Mouse (Mus musculus) testis, adult 2 months (tissue): ENCODE data around the gene Sphk2.

Source experiments
- CTCF ChIP-seq: fragments of 200-500 bp; IDR thresholded peaks from 2 replicates; pipeline ENCODE4 v1.5.1; 2012; ENCODE audit warnings: low read depth, mild to moderate bottlenecking, inconsistent platforms, low read length, moderate library complexity; ENCODE audit not compliant: control insufficient read depth, insufficient read depth, insufficient replicate concordance
- POLR2A ChIP-seq: fragments of 200-500 bp; IDR thresholded peaks from 2 replicates; pipeline ENCODE4 v1.6.1; 2012; ENCODE audit warnings: low read depth, mild to moderate bottlenecking, inconsistent platforms, low read length, moderate library complexity; ENCODE audit not compliant: control insufficient read depth

DNA sequence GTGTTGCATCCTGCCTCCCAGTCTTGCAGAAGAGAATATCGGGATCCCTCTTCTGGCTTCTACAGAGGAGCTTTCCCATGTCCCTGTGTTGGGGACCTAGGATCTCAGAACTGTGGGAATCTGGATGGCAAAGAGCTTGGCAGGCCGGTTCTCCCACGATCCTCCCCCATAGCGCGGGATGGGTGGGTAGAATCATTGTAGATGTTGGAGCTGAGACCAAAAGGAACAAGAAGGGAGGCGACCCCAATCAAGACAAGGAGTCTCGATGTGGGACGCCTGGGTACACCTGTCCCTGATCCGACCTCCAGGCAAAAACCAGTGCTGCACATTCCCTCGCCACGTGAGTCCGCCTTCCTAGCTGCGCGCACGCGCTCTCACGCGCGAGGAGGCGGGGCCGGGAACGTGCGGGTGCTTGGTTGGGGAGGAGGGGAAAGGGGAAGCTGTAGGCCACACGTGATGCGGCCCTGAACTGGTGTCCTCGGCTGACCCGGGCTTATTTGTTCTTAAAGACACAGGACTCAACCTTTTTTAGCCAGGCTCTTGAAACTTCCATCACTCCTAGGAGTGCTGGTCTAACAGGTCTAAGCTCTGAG, 10.3 kb downstream of the Sphk2 start:
- TF ChIP-seq CTCF (no peak), POLR2A (peak; percentile 63)
